Mouse (Mus musculus) lung, embryonic 14.5 days (tissue): ENCODE measurements at regions not wholly inside any gene's neighbourhood (a gene's known extent, or its start where the extent isn't known, plus 50 kb on each side); places are given as distances from the start of the nearest gene placed in this dataset.

Source experiments
- ATAC-seq: fragments of 200-750 bp; cut with Nextera tagmentation; 2 replicates; pipeline ENCODE4 v1.8.0; 2017; ENCODE audit warnings: mild to moderate bottlenecking, moderate TSS enrichment, moderate library complexity; ENCODE audit not compliant: insufficient read depth
- DNase-seq: peaks from one replicate; pipeline ENCODE4 v3.0.0-alpha.2; 2015
- H3K27ac ChIP-seq: fragments of 300-500 bp; sonication (generic); 2 replicates; pipeline ENCODE4 v1.5.1; 2014; ENCODE audit warnings: low read depth, mild to moderate bottlenecking, moderate library complexity
- H3K27me3 ChIP-seq: fragments of 300-500 bp; sonication (generic); 2 replicates; pipeline ENCODE4 v1.6.1; 2014; ENCODE audit warnings: low read length, control low read depth; ENCODE audit not compliant: insufficient read depth
- H3K36me3 ChIP-seq: fragments of 300-500 bp; sonication (generic); 2 replicates; pipeline ENCODE4 v1.6.1; 2014; ENCODE audit warnings: control low read depth; ENCODE audit not compliant: insufficient read depth
- H3K4me1 ChIP-seq: fragments of 300-500 bp; sonication (generic); 2 replicates; pipeline ENCODE4 v1.6.1; 2014; ENCODE audit warnings: antibody characterized with exemption, control low read depth; ENCODE audit not compliant: insufficient read depth
- H3K4me2 ChIP-seq: fragments of 300-500 bp; sonication (generic); 2 replicates; pipeline ENCODE4 v1.6.1; 2014; ENCODE audit warnings: mild to moderate bottlenecking
- H3K4me3 ChIP-seq: fragments of 300-500 bp; sonication (generic); 2 replicates; pipeline ENCODE4 v1.5.1; 2014; ENCODE audit warnings: low read depth, low read length
- H3K9ac ChIP-seq: fragments of 300-500 bp; sonication (generic); 2 replicates; pipeline ENCODE4 v1.6.1; 2014
- H3K9me3 ChIP-seq: fragments of 300-500 bp; sonication (generic); 2 replicates; pipeline ENCODE4 v1.6.1; 2016; ENCODE audit warnings: low read depth, low read length, control low read depth
- CTCF ChIP-seq: IDR thresholded peaks from 2 replicates; pipeline ENCODE4 v1.5.1; 2016; ENCODE audit warnings: antibody characterized with exemption, low read depth
- WGBS: fragments of 180-500 bp; shearing (Covaris S2); extraction: QIAGEN DNeasy Blood & Tissue Kit; methylation state at CpG from one replicate; pipeline ENCODE4 v1.1.7; 2014; 5-methylcytosine and 5-hydroxymethylcytosine counted together

DNA sequence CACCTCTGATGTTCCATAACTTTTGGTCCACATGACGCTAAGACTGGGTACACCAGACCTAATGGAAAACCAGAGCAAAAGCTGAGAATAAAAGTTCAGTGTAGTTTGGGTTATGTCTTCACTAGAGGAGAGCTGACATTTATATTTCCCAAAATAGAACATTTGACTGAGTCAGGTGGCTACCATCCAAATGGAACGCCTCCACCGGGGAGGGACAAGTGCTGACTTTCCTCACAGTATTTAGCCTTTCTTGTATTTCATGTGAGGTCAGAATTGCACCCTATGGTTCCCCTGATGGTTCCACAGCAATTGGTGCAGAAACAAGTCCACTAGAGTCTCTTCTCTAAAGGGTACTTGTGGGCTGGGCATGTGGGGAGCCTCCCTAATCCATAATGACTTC is 68.2 kb upstream of the Dgkg start:
- no peak overlapping the region for H3K4me3 ChIP-seq
- ATAC-seq (no peak), DNase-seq (no peak)
- H3K27me3 ChIP-seq, result no peaks in the 10 kb centered on the region
- 94% methylated on average over 3 of the region's 3 CpGs for WGBS
- H3K27ac ChIP-seq, result no peak overlapping the region
- no peak for TF ChIP-seq CTCF
- no peak overlapping the region for H3K4me2 ChIP-seq
- no peaks in the 10 kb centered on the region for H3K4me1 ChIP-seq
- no peaks in the 10 kb centered on the region for H3K9me3 ChIP-seq
- no peaks in the 10 kb centered on the region for H3K36me3 ChIP-seq
- no peak overlapping the region for H3K9ac ChIP-seq

DNA sequence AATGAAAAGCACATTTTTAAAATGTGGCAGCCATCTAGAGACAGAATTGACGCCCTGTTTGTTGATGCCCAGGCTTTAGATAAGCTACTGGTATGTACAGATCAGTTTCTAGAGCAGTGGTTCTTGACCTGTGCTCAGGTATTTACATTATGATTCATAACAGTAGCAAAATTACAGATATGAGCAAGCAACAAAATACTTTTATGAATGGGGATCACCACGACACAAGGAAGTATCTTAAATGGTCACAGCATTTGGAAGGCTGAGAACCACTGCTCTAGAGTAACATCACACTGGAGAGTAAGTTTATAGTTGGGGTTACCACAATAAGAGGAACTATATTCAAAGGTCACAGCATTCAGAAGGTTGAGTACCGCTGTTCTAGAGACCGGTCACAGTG is 66.3 kb upstream of the Dgkg start:
- H3K36me3 ChIP-seq, result no peaks in the 10 kb centered on the region
- no peak overlapping the region for H3K27ac ChIP-seq
- DNase-seq (no peak), ATAC-seq (no peak)
- WGBS, result 74% methylated on average over 4 of the region's 4 CpGs
- H3K4me1 ChIP-seq, result no peaks in the 10 kb centered on the region
- H3K4me2 ChIP-seq, result no peak overlapping the region
- no peak overlapping the region for H3K4me3 ChIP-seq
- no peak for TF ChIP-seq CTCF
- no peaks in the 10 kb centered on the region for H3K27me3 ChIP-seq
- H3K9ac ChIP-seq, result no peak overlapping the region
- no peaks in the 10 kb centered on the region for H3K9me3 ChIP-seq

DNA sequence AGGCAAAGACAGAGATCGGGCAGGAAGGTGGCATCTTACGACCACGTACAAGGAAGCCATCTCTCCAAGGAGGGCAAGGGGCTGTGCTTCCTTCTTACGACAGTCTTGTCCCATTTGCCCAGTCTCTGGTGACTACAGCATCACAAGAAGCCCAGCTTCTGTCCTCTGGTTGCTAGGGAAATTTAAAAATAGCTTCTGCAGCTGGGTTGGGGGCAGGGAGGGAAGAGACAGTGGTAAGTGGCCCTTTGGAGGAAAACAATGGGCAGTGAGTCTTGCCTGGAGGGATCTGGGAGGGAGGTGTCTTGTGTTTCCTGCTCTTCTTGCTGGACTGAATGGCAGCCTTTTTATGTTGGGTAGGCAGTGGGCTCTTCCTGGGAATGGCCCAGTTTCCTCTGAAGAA is 62.8 kb upstream of the Dgkg start:
- Histone ChIP-seq H3K27me3 (no peaks in the 10 kb centered on the region), H3K4me3 (no peak overlapping the region), H3K27ac (no peak overlapping the region), H3K4me1 (no peaks in the 10 kb centered on the region), H3K36me3 (no peaks in the 10 kb centered on the region), H3K4me2 (no peak overlapping the region), H3K9me3 (no peaks in the 10 kb centered on the region), H3K9ac (no peak overlapping the region)
- 70% methylated on average over 4 of the region's 4 CpGs for WGBS
- ATAC-seq, result no peak
- DNase-seq, result peak; percentile 24
- no peak for TF ChIP-seq CTCF

DNA sequence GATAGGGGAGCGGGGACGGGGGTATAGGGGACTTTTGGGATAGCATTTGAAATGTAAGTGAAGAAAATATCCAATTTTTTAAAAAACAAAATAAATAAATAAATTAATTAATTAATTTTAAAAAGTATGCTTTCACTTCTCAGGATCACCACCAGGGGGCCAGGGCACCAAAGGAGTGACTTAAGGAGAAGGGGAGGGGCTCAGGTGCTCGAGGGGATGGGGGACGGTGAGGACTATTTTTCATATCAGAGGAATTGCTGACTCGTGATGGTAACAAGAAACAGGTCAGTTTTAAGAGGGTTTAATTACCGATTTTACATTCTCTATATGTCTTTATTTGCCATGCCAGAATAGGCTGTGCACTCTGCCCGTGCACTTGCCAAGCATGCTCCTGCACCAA is 62.3 kb upstream of the Dgkg start:
- H3K4me3 ChIP-seq, result no peak overlapping the region
- H3K27me3 ChIP-seq, result no peaks in the 10 kb centered on the region
- 42% methylated on average over 7 of the region's 7 CpGs for WGBS
- H3K9ac ChIP-seq, result no peak overlapping the region
- H3K4me2 ChIP-seq, result no peak overlapping the region
- H3K4me1 ChIP-seq, result no peaks in the 10 kb centered on the region
- peak; percentile 63 for TF ChIP-seq CTCF
- DNase-seq (peak; percentile 27), ATAC-seq (no peak)
- H3K27ac ChIP-seq, result no peak overlapping the region
- no peaks in the 10 kb centered on the region for H3K36me3 ChIP-seq
- H3K9me3 ChIP-seq, result no peaks in the 10 kb centered on the region

DNA sequence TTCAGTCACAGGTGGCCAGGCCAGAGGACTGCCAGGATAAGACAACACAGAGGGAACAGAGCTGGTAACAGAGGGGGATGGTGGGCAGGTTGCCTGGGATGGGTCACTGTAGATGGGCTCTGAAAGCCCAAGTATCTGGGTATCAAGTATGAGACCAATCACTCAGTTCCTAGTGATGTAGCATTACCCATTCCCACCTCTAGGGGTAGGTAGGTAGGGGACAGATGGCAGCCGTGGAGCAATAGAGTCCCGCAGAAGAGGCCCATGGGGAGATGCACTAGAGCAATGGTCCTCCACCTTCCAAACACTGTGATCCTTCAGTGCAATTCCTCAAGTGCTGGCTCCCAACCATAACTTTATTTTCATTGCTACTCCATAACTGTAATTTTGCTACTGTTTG is 60.4 kb upstream of the Dgkg start:
- peak; percentile 31; the same call in 1 of the 2 replicates for TF ChIP-seq CTCF
- Histone ChIP-seq H3K27me3 (no peaks in the 10 kb centered on the region), H3K27ac (no peak overlapping the region), H3K9ac (no peak overlapping the region), H3K9me3 (no peaks in the 10 kb centered on the region), H3K4me2 (no peak overlapping the region), H3K4me1 (no peaks in the 10 kb centered on the region), H3K36me3 (no peaks in the 10 kb centered on the region), H3K4me3 (no peak overlapping the region)
- DNase-seq, result no peak
- 54% methylated on average over 2 of the region's 2 CpGs for WGBS
- no peak for ATAC-seq

DNA sequence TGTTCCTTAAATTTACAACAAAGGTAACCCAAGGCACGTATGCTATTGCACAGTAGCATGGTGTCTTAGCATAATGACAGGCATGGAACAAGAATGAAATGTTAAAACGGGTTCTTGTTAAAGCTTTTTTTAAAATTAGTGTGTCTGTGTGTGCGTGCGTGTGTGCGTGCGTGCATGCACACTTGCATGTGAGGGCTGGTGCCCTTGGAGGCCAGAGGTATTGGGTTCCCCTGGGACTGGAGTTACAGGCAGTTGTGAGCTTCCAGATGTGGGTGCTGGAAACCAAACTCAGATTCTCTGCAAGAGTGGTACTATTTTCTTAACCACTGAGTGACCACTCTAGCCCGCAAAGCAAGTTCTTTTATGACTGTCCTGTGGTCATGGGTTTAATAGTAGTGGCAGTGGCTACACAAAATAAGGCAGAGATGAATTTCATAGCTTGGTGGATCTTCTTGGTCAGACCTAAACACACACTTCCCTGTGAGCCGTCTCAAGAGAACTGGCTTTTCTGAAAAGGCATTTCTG is 59.3 kb upstream of the Dgkg start:
- no peaks in the 10 kb centered on the region for H3K27me3 ChIP-seq
- ATAC-seq (no peak), DNase-seq (no peak)
- H3K4me2 ChIP-seq, result no peak overlapping the region
- WGBS, result 87% methylated on average over 8 of the region's 8 CpGs
- H3K36me3 ChIP-seq, result no peaks in the 10 kb centered on the region
- H3K9ac ChIP-seq, result no peak overlapping the region
- no peak overlapping the region for H3K4me3 ChIP-seq
- H3K9me3 ChIP-seq, result no peaks in the 10 kb centered on the region
- H3K4me1 ChIP-seq, result no peaks in the 10 kb centered on the region
- no peak for TF ChIP-seq CTCF
- H3K27ac ChIP-seq, result no peak overlapping the region

DNA sequence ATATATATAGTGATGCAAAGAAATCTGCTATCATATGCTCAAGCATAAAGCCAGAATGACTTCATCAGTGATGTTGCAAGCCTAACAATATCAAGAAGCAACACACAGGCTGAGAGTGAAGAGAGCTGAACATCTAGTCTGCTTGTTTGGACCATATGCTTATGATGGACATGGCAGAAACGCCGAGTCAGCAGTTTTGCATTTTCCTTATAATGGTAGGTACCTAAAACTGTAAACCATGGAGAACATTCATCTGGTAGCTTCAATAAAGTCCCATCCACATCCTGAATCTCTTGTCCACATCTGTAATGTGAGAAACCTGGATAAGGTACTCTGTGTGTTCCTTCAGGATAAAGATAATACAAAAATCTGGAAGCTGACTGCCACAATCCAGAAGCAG is 57.3 kb upstream of the Dgkg start:
- no peak overlapping the region for H3K27ac ChIP-seq
- no peaks in the 10 kb centered on the region for H3K9me3 ChIP-seq
- DNase-seq (no peak), ATAC-seq (no peak)
- 85% methylated on average over 2 of the region's 2 CpGs for WGBS
- no peak overlapping the region for H3K9ac ChIP-seq
- no peak overlapping the region for H3K4me2 ChIP-seq
- no peak for TF ChIP-seq CTCF
- H3K27me3 ChIP-seq, result no peaks in the 10 kb centered on the region
- H3K4me3 ChIP-seq, result no peak overlapping the region
- no peaks in the 10 kb centered on the region for H3K36me3 ChIP-seq
- H3K4me1 ChIP-seq, result no peaks in the 10 kb centered on the region

DNA sequence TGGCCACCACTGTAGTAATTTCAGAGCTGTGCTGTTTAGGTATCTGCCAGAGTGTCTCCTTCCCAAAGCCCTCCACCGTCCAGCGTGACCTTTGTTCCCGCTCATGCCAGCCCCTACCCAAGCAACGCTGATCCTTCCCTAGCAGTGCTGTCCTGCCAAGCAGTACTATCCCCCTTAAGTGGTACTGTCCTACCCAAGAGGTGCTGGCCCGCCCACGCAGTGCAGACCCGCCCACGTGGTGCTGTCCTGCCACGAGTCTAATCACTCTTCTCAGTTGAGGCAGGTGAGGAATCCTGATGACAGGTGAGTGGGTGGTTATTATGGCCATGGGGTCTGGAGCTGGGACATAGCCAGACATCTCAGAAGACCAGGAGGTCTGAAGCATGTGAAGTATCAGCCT is 51.7 kb upstream of the Dgkg start:
- H3K27me3 ChIP-seq, result no peaks in the 10 kb centered on the region
- no peak overlapping the region for H3K9ac ChIP-seq
- 44% methylated on average over 9 of the region's 9 CpGs for WGBS
- no peaks in the 10 kb centered on the region for H3K36me3 ChIP-seq
- no peak overlapping the region for H3K4me3 ChIP-seq
- H3K4me2 ChIP-seq, result no peak overlapping the region
- DNase-seq, result no peak
- H3K27ac ChIP-seq, result no peak overlapping the region
- H3K4me1 ChIP-seq, result no peaks in the 10 kb centered on the region
- no peak for TF ChIP-seq CTCF
- H3K9me3 ChIP-seq, result no peaks in the 10 kb centered on the region
- no peak for ATAC-seq
